Mouse (Mus musculus): ENCODE results near the gene Nphp4.
A peak's percentile ranks its signal among the peaks of the same experiment; 100 is the strongest.

The Nphp4 gene

DNA sequence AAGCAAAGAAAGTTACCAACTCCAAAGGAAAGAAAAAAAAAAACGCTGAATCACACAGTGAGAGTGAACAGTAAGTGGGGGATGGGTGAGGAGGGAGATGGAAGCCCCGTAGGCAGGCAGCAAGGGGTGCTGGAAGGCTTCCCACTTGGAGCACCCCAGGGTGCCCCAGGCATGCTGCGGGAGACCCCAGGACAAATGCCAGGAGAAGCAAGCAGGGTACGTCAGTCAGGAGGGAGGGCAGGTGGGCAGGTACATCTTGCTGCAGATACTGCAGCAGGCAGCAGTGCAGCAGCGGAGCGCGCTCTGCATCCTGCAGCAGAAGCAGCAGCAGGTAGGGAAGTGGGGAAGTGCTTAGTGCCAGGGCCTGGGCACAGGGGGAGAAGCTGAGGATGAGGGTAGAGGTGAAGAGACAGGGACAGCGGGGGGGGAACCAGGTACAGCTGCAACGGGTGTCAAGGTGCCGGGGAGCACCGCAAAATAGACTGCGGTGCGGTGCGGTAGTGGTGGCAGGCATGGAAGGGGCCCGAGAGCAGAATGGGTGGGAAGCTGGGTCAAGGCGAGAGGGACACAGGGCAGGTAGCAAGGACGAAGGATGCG lies at the start of gene Nphp4:
Gene Nphp4, plus strand, starts transcription at position 280 of the 597 bp plus-strand sequence.
- peak; percentile 50 to 56 for DNase-seq

DNA sequence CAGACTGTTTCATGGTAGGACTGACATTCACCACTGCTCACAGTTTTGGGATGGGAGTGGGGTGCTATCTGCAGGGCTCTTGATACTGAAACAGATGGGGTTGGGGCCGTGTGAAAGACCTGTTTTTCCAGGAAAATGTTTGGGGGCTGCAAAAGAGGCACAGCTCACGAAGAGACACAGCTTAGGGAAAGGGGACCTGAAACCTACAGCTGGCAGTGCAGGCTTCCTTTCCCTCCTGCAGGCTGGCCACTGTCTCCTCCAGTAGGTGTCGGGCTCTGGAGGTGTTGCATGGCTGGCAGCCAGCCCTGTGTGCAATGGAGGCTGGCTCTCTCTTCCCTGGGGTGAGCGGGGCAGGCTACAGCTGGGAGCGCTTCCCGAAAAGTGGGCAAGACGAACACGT lies 48.2 kb upstream of the Nphp4 start:
- no peak for DNase-seq

GRCm38 (mm10) chr4:152432308-152432707 lies 44.2 kb upstream of the Nphp4 start:
- DNase-seq = peak; percentile 50 to 74

DNA sequence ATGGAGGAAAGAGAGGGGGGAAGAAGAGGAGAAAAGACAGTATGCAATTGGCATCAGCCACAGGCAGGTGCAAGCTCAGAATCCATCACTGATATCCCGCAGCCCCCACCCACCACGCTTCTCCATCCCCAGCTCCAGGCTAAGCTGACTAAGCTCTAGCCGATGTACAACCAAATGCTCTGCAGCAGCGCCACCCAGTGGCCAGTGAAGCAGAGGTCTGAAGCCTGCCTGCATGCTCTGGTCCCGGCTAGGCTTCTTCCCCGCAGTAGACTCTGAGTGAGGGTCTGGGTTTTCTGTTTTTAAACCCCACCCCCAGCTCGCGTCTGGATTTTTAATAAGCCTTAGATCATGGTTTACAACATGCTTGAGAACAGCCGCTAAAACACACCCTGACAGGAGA lies 41.7 kb upstream of the Nphp4 start:
- peak; percentile 98 to 99 for DNase-seq

DNA sequence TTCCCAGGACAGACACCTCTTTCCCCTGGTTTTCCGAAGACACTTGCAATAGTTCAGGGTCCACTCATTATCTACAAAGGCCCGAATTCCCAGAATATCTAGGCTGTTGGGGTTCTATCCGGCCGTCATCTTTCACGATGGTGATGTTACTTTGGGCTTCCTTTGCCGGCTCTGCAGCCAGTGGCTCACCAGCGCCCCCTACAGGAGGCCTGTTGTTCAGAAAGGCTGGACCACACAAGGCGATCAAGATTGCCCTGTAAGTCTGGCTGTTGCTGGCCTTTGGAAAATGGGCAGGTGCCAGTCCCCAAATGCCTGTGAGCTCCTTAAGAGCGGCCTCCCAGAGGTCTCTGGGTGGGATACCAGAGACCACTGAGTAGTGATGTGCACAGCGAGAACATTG lies 41.3 kb upstream of the Nphp4 start:
- peak; percentile 94 to 97 for DNase-seq

DNA sequence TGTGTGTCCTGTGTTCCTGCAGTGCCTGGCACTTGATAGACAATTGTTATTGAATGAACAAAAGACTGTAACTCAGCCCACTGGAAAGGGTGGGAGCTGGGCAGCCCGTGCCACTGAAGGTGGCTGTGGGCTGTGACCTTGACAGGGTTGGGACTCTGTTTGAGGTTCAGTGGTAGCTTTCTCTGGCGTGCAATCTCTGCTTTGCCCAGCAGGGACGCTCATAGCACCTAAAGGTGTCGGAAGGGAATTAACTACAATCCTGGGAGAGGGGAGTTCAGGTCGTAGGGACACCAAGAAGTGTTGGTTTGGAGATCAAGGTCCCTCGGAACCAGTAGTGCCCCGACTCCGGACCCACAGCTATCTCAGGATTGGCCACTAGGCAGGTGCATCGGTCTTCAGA lies 35.6 kb upstream of the Nphp4 start:
- peak; percentile 29 to 69 for DNase-seq

GRCm38 (mm10) chr4:152441536-152441935 lies 35.0 kb upstream of the Nphp4 start:
- DNase-seq = peak in 1 of 2 experiments; percentile 37

- DNase-seq = no peak
Measured at GRCm38 (mm10) chr4:152446178-152446577, 30.3 kb upstream of the Nphp4 start.

- no peak for DNase-seq
Measured at GRCm38 (mm10) chr4:152447731-152448665, 28.5 kb upstream of the Nphp4 start.

DNA sequence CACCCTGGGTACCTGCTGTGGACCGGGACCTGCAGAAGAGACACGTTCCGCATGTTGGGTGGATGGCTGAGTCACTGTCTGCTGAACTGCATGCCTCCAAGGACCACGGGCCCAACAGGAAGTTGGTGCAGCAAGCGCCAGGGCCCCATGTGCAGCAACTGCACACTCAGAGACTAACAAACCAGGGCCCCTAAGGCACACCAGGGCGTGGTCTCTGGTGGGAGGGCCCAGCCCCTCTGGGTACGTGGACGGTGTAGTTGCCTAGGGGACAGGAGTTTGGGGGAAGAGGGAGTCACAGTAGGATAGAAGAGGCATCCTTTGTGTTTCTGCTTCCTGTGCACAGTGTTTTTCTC lies 27.9 kb upstream of the Nphp4 start:
- no peak for DNase-seq

- no peak for DNase-seq
Measured at GRCm38 (mm10) chr4:152451371-152451770, 25.1 kb upstream of the Nphp4 start.

- DNase-seq = peak in 1 of 2 experiments; percentile 29
Measured at GRCm38 (mm10) chr4:152453079-152453478, 23.4 kb upstream of the Nphp4 start.

DNA sequence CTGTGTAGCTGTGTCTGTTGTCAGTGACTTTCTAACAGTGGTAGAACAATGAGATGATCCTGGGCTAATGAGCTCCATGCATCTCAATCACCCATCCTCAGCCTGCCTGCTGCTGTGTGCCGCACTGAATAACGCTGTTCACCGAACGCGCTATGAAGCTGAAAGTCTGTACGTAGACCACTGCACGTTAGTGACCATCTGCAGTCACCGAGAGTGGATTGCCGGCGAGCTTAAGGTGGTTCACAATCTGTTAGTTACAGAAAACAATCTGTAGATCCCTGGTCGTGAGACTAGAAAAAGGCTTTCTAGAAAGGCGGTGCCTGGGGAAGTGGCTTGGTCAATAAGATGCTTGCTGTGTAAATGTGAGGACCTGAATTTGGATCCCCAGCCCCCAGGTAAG lies 22.4 kb upstream of the Nphp4 start:
- DNase-seq = no peak

DNA sequence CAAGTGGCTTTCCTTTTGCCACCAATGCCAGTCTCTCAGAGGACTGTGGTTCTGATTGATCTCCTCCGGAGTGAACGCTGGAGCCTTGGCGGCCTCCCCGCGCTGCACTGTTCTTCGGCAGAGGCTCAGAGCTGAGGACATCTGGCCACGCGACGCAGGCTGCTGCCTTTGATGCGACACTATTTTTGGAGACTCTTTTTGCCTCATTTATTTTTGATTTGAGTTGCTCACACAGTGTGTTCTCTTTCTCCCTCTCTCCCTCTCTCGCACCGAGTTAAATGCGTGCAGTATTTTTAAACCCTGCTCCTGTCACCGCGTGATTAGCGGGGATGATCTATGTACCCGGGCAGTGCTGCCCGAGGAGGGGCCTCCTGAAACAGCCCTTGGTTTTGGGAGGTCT lies 19.9 kb upstream of the Nphp4 start:
- DNase-seq = no peak

DNA sequence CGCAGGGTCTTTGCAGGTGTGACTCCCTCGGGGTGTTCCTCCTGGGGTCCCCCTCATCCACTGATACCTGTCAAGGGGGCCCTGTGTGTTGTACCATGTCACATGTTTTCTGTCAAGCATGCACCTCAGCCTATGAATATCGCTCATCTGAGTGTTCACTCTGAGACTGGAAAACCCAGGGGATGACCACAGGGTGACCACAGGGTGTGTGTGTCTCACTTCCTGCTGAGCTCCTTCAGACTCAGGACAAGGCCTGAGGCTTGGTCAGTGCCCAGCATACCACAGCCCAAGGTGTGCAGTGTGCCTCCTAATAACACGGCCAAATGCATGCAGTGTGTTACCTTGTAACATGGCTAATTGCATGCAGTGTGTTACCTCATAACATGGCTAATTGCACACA lies 18.8 kb upstream of the Nphp4 start:
- no peak for DNase-seq

- DNase-seq = no peak
Measured at GRCm38 (mm10) chr4:152462516-152462915, 14.0 kb upstream of the Nphp4 start.

DNA sequence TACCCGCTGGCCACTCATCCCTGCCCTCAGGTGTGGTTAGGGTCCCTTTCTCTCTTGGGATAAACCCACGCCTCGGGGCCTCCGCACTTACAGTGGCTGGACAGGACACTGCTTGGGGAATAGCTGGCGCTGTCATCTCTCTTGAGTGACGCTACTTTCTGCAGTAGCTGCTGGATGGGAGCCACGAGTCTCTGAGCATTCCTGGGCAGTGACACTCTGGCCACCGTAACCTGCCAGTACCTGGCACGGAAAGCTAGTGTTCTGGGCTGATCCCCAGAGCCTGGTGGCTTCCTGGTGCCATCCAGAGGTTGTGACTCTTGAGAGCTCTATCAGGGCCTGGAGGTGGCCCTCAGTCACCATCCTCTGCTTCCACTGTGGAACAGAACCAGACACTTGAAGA lies 13.4 kb upstream of the Nphp4 start:
- DNase-seq = peak; percentile 51 to 59

- no peak for DNase-seq
Measured at GRCm38 (mm10) chr4:152465116-152465515, 11.4 kb upstream of the Nphp4 start.

GRCm38 (mm10) chr4:152466601-152467000 lies 9.9 kb upstream of the Nphp4 start:
- peak in 1 of 2 experiments; percentile 37 for DNase-seq

- no peak for DNase-seq
Measured at GRCm38 (mm10) chr4:152467951-152468350, 8.6 kb upstream of the Nphp4 start.

DNA sequence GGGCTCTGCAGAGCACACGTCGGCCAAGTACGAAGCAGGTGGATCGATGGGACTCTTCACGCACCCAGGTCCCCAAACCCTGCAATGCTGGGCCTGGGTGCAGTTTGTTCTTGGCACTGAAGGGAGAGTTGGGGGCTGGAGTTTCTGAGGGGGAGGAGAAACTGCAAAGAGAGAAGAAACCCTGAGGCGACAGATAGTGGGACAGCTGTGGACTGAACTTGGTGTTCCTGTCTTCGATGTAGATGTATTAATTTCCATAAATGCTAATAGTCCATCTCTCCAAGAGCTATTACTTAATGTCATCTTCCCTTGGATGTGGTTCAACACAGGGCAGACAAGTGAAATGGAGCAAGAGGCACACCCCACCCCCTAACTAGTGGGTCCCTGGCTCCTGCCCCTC lies 565 bp upstream of the Nphp4 start:
- no peak for DNase-seq

GRCm38 (mm10) chr4:152477106-152477465 lies 580 bp downstream of the Nphp4 start:
- DNase-seq = no peak

DNA sequence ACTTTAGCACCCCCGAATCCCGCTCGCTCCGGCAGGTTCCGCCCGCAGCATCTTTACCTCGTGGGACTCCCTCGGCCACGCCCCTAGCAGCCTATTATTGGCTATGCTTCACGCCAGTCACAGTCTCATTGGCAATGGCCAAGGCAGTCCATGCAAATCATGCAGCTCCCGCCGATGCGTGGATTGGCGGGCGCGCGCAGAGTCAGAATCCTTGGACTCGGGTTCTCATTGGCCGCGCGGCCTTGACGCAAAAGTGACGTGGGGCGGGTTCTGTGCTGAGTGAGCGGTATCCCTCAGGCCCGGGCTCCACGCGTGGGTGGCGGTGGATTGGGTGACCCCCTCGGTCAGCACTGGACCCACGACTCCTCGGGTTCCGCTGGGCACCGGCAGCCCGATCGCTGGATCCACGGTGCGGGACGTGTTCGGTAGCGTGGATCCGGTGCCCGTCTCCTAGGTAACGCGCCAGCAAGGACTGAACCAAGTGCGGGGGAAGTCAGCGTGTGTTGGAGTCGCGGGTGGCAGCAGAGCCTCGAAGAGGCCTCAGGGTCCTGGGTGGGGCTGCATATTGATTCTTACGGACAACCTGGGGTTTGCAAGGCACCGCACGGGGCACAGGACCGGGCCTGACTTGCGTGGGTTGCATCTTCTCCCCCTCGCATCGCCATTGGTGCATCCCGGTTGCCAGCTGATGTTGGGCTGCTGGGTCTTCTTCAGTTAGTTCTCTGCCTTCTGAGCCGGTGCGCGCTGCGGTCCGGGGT lies 1.1 kb downstream of the Nphp4 start, which contains the start of gene Kcnab2:
Gene Kcnab2, minus strand, starts transcription at position 406 of the 758 bp plus-strand sequence.
- DNase-seq = peak; percentile 100

- DNase-seq = no peak
Measured at GRCm38 (mm10) chr4:152478224-152478567, 1.7 kb downstream of the Nphp4 start.

Measured in cerebellum, postnatal 14 days (tissue).